Mouse (Mus musculus) CH12.LX (cell line): ENCODE measurements around the gene Zfp637. TPM values are rescaled to one million over a fixed set of nuclear protein-coding genes. Genes with fewer than 3 reads are reported as not detected.

Experiments
- DNase-seq: peaks from one replicate; pipeline ENCODE4 v3.0.0-alpha.2; 2013; ENCODE audit errors: extremely low read depth
- H3K27ac ChIP-seq: 2 replicates; pipeline ENCODE4 v1.5.1; 2012; ENCODE audit warnings: low read depth, mild to moderate bottlenecking, control low read depth, moderate library complexity; ENCODE audit not compliant: insufficient read depth
- H3K27me3 ChIP-seq: replicated peaks from 2 replicates; pipeline ENCODE3; 2012; ENCODE audit warnings: inconsistent platforms
- H3K36me3 ChIP-seq, 2 experiments: replicated peaks in 1 of 2; 2 replicates each; pipeline versions ENCODE3 to v1.6.1; 2012; ENCODE audit warnings: inconsistent platforms in 1 of 2, low read length in 1 of 2, mild to moderate bottlenecking in 1 of 2, mixed read lengths in 1 of 2, moderate library complexity in 1 of 2; ENCODE audit not compliant: control insufficient read depth in 1 of 2, insufficient read depth in 1 of 2
- H3K4me1 ChIP-seq, 2 experiments: 2 replicates each; pipeline ENCODE4 v1.6.1; 2012; ENCODE audit warnings: inconsistent platforms in 1 of 2, moderate library complexity in 1 of 2; ENCODE audit not compliant: insufficient read depth in 2 of 2, control insufficient read depth in 1 of 2
- H3K4me2 ChIP-seq: 2 replicates; pipeline ENCODE4 v1.6.1; 2012; ENCODE audit warnings: low read depth, mild to moderate bottlenecking, control low read depth; ENCODE audit not compliant: poor library complexity, insufficient read depth, severe bottlenecking
- H3K4me3 ChIP-seq, 3 experiments: fragments of 150-350 bp in 1 of 3; sonication (generic) in 1 of 3; replicated peaks in 1 of 3; 2 replicates each; pipeline versions ENCODE3 to v1.5.1; 2011 to 2012; ENCODE audit warnings: low read depth in 2 of 3, low read length in 2 of 3, mild to moderate bottlenecking in 2 of 3, moderate library complexity in 2 of 3, control low read depth in 1 of 3, improper control_type of control experiment in 1 of 3, inconsistent platforms in 1 of 3, mixed read lengths in 1 of 3; ENCODE audit not compliant: poor library complexity in 1 of 3
- H3K79me2 ChIP-seq: replicated peaks from 2 replicates; pipeline ENCODE4 v1.6.1; 2012; ENCODE audit warnings: mild to moderate bottlenecking, moderate library complexity; ENCODE audit not compliant: control insufficient read depth, poor library complexity, insufficient read depth, severe bottlenecking; ENCODE audit errors: extremely low read depth
- H3K9ac ChIP-seq: 2 replicates; pipeline ENCODE4 v1.6.1; 2012; ENCODE audit warnings: low read depth, mild to moderate bottlenecking, control low read depth, moderate library complexity; ENCODE audit not compliant: insufficient read depth
- H3K9me3 ChIP-seq: replicated peaks from 2 replicates; pipeline ENCODE3; 2012; ENCODE audit warnings: low read length, inconsistent platforms, mixed read lengths
- CHD1 ChIP-seq: IDR thresholded peaks from 2 replicates; pipeline ENCODE4 v1.6.1; 2012; ENCODE audit warnings: low read depth, low read length, improper control_type of control experiment, inconsistent platforms
- CHD2 ChIP-seq: IDR thresholded peaks from 2 replicates; pipeline ENCODE4 v1.6.1; 2011; ENCODE audit warnings: low read length, improper control_type of control experiment
- CTCF ChIP-seq, 2 experiments: IDR thresholded peaks in 1 of 2; conservative IDR thresholded peaks in 1 of 2; 2 replicates each; pipeline ENCODE4 v1.5.1; 2011 to 2012; ENCODE audit warnings: low read depth in 2 of 2, low read length in 2 of 2, improper control_type of control experiment in 1 of 2, inconsistent platforms in 1 of 2, mild to moderate bottlenecking in 1 of 2, moderate library complexity in 1 of 2
- E2F4 ChIP-seq: IDR thresholded peaks from 2 replicates; pipeline ENCODE4 v1.6.1; 2011; ENCODE audit warnings: low read depth, low read length, improper control_type of control experiment; ENCODE audit not compliant: insufficient replicate concordance
- ELF1 ChIP-seq: IDR thresholded peaks from 2 replicates; pipeline ENCODE4 v1.6.1; 2014; ENCODE audit warnings: low read depth, mild to moderate bottlenecking, inconsistent platforms, low read length, improper control_type of control experiment
- EP300 ChIP-seq: IDR thresholded peaks from 2 replicates; pipeline ENCODE4 v1.6.1; 2011; ENCODE audit warnings: low read length, improper control_type of control experiment
- GABPA ChIP-seq: IDR thresholded peaks from 2 replicates; pipeline ENCODE4 v1.6.1; 2012; ENCODE audit warnings: low read depth, low read length, improper control_type of control experiment, inconsistent platforms; ENCODE audit not compliant: insufficient replicate concordance
- HCFC1 ChIP-seq: IDR thresholded peaks from 2 replicates; pipeline ENCODE4 v1.6.1; 2012; ENCODE audit warnings: low read depth, mild to moderate bottlenecking, inconsistent platforms, low read length, improper control_type of control experiment
- KAT2A ChIP-seq: IDR thresholded peaks from 2 replicates; pipeline ENCODE4 v1.6.1; 2012; ENCODE audit warnings: low read length, improper control_type of control experiment, inconsistent platforms; ENCODE audit not compliant: insufficient replicate concordance
- MAX ChIP-seq: IDR thresholded peaks from 2 replicates; pipeline ENCODE4 v1.6.1; 2011; ENCODE audit warnings: low read length, improper control_type of control experiment
- MAZ ChIP-seq: IDR thresholded peaks from 2 replicates; pipeline ENCODE4 v1.6.1; 2012; ENCODE audit warnings: low read depth, mild to moderate bottlenecking, inconsistent platforms, low read length, improper control_type of control experiment, moderate library complexity
- MXI1 ChIP-seq: IDR thresholded peaks from 2 replicates; pipeline ENCODE4 v1.6.1; 2011; ENCODE audit warnings: mild to moderate bottlenecking, low read depth, low read length, improper control_type of control experiment
- NELFE ChIP-seq: IDR thresholded peaks from 2 replicates; pipeline ENCODE4 v1.6.1; 2011; ENCODE audit warnings: low read depth, low read length, improper control_type of control experiment
- NRF1 ChIP-seq: IDR thresholded peaks from 2 replicates; pipeline ENCODE4 v1.6.1; 2014; ENCODE audit warnings: low read depth, mild to moderate bottlenecking, inconsistent platforms, low read length, improper control_type of control experiment, moderate library complexity
- PAX5 ChIP-seq: IDR thresholded peaks from 2 replicates; pipeline ENCODE4 v1.6.1; 2012; ENCODE audit warnings: low read length, inconsistent platforms, mixed read lengths
- POLR2A ChIP-seq: IDR thresholded peaks from 2 replicates; pipeline ENCODE4 v1.6.1; 2011; ENCODE audit warnings: low read depth, mild to moderate bottlenecking, improper control_type of control experiment, low read length
- RAD21 ChIP-seq: IDR thresholded peaks from 2 replicates; pipeline ENCODE4 v1.6.1; 2011; ENCODE audit warnings: low read depth, mild to moderate bottlenecking, low read length, improper control_type of control experiment, moderate library complexity
- RCOR1 ChIP-seq: conservative IDR thresholded peaks from 2 replicates; pipeline ENCODE4 v1.6.1; 2012; ENCODE audit warnings: low read depth, mild to moderate bottlenecking, inconsistent platforms, low read length, improper control_type of control experiment
- SIN3A ChIP-seq: IDR thresholded peaks from 2 replicates; pipeline ENCODE4 v1.6.1; 2012; ENCODE audit warnings: low read length, improper control_type of control experiment, inconsistent platforms
- SMC3 ChIP-seq: IDR thresholded peaks from 2 replicates; pipeline ENCODE4 v1.6.1; 2011; ENCODE audit warnings: low read depth, low read length, improper control_type of control experiment
- TBP ChIP-seq: conservative IDR thresholded peaks from 2 replicates; pipeline ENCODE4 v1.6.1; 2011; ENCODE audit warnings: low read depth, low read length, improper control_type of control experiment
- TCF12 ChIP-seq: IDR thresholded peaks from 2 replicates; pipeline ENCODE4 v1.6.1; 2014; ENCODE audit warnings: low read depth, mild to moderate bottlenecking, inconsistent platforms, low read length, improper control_type of control experiment
- UBTF ChIP-seq: IDR thresholded peaks from 2 replicates; pipeline ENCODE4 v1.6.1; 2012; ENCODE audit warnings: low read depth, mild to moderate bottlenecking, inconsistent platforms, low read length, improper control_type of control experiment, moderate library complexity
- USF1 ChIP-seq: IDR thresholded peaks from 2 replicates; pipeline ENCODE4 v1.6.1; 2014; ENCODE audit warnings: low read depth, mild to moderate bottlenecking, inconsistent platforms, low read length, improper control_type of control experiment
- USF2 ChIP-seq: conservative IDR thresholded peaks from 2 replicates; pipeline ENCODE4 v1.6.1; 2011; ENCODE audit warnings: low read depth, low read length, improper control_type of control experiment
- ZMIZ1 ChIP-seq: IDR thresholded peaks from 2 replicates; pipeline ENCODE4 v1.6.1; 2012; ENCODE audit warnings: low read depth, mild to moderate bottlenecking, inconsistent platforms, low read length, improper control_type of control experiment
- dilution Hi-C: fragments of 300-500 bp; cut with MboI; formaldehyde crosslinking; loops from 2 replicates; pipeline ENCODE4 v1.14.3; 2020; ENCODE audit warnings: low sequenced_read_pairs; ENCODE audit not compliant: extremely low pct_unique_long_range_greater_than_20kb, extremely low pct_ligation_motif_present
- in situ Hi-C: fragments of 300-500 bp; cut with MboI; formaldehyde crosslinking; loops from 3 replicates; pipeline ENCODE4 v1.14.3; 2019; ENCODE audit warnings: low sequenced_read_pairs, low pct_ligation_motif_present, low pct_unique_long_range_greater_than_20kb, mixed read lengths
- polyA plus RNA-seq: library from polyadenylated mRNA; unstranded; fragments of >175 nt; gene quantifications from 2 replicates; pipeline ENCODE4 v1.2.1, GENCODE M21; 2012; ENCODE audit warnings: low read depth; ENCODE audit not compliant: insufficient read length
- total RNA-seq, 2 experiments: library from RNA; depleted of rRNA; stranded (reverse); fragments of 300-350 nt in 1 of 2; fragments of >200 nt in 1 of 2; gene quantifications; 2 replicates each; pipeline ENCODE4 v1.2.3; 2012 to 2014

Gene Zfp637
- total and polyA plus RNA-seq, 3 experiments = 12.5 to 19.7 (median 18.7) TPM

DNA sequence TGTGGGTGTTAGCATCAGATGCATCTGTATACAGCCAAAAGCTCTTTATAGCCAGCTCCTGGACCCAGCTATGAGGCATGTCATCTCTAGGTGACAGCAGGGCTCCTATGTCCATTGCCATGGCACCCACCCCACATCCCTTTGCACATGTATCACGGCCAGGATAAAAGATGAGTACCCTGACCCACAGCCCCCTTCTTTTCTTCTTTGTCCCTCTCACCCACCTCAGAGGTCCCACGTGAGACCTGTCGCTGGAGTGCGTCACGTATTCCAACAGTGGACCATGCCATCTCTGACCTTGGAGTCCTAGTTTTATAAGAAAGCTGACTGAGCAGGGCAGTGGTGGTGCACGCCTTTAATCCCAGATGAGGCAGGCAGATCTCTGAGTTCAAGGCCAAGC, 31.2 kb upstream of the Zfp637 start:
- DNase-seq = no peak
- no peak overlapping the region for H3K9ac ChIP-seq
- H3K27ac ChIP-seq = no peak overlapping the region
- H3K36me3 ChIP-seq = no peaks in the 10 kb centered on the region
- no peaks in the 10 kb centered on the region for H3K79me2 ChIP-seq
- dilution Hi-C loops = no loop called here
- H3K4me1 ChIP-seq = no peaks in the 10 kb centered on the region
- no peak overlapping the region for H3K4me3 ChIP-seq
- in situ Hi-C loops = no loop called here
- H3K27me3 ChIP-seq = peaks cover 45% of the 10 kb centered on the region
- no peaks in the 10 kb centered on the region for H3K9me3 ChIP-seq
- no peak overlapping the region for H3K4me2 ChIP-seq
- TF ChIP-seq EP300 = no peak
- TF ChIP-seq POLR2A = no peak
- TF ChIP-seq NRF1 = no peak
- TF ChIP-seq SMC3 = no peak
- TF ChIP-seq ELF1 = no peak
- TF ChIP-seq CTCF (conservative IDR thresholded peaks at IDR 0.05 in 1 of 2, IDR thresholded peaks at IDR 0.05 in 1 of 2; ENCODE audit: low read depth in 2 of 2, low read length in 2 of 2) = no peak
- no peak for TF ChIP-seq KAT2A
- TF ChIP-seq GABPA = no peak
- no peak for TF ChIP-seq MXI1
- TF ChIP-seq PAX5 = no peak
- TF ChIP-seq MAX = no peak

DNA sequence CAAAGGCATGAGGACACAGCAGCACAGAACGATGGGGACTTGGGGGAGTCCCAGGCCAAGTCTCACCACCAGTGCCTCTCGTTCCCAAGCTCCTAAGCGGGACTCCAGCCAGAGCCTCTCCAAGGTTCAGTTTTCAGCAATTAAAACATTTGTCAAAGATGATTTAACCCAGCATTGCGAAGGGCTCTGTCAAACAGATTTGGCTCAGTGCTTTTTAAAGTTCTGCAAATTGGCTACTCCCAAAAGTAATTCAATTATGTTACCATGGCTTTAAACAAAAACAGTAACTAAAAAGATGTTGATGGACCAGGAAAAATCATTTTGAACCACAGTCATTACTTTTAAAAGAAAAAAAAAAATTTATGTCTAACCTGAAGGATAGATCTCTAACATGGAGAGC, 30.3 kb upstream of the Zfp637 start:
- dilution Hi-C loops (no loop called here), in situ Hi-C loops (no loop called here)

GRCm38 (mm10) chr6:117811256-117811655, 29.7 kb upstream of the Zfp637 start:
- no peak overlapping the region for H3K27ac ChIP-seq
- no peaks in the 10 kb centered on the region for H3K9me3 ChIP-seq
- no peak for TF ChIP-seq MXI1
- no peak for TF ChIP-seq UBTF
- TF ChIP-seq MAX = no peak
- TF ChIP-seq CHD2 = no peak
- no peak for TF ChIP-seq USF1
- TF ChIP-seq TBP = no peak
- TF ChIP-seq TCF12 = no peak
- TF ChIP-seq SIN3A = no peak
- TF ChIP-seq SMC3 = no peak
- TF ChIP-seq HCFC1 = no peak
- TF ChIP-seq CHD1 = no peak
- TF ChIP-seq USF2 = no peak
- no peak for TF ChIP-seq NELFE
- TF ChIP-seq ZMIZ1 = no peak
- no peak for TF ChIP-seq EP300
- no peak for TF ChIP-seq MAZ
- no peak for TF ChIP-seq RCOR1
- TF ChIP-seq RAD21 = no peak
- no peak for TF ChIP-seq NRF1
- H3K79me2 ChIP-seq = no peaks in the 10 kb centered on the region
- in situ Hi-C loops = no loop called here
- no peak for DNase-seq
- dilution Hi-C loops = no loop called here
- peaks cover 50% of the 10 kb centered on the region for H3K27me3 ChIP-seq
- H3K9ac ChIP-seq = no peak overlapping the region
- no peak overlapping the region for H3K4me3 ChIP-seq
- H3K4me2 ChIP-seq = no peak overlapping the region
- H3K36me3 ChIP-seq = no peaks in the 10 kb centered on the region
- H3K4me1 ChIP-seq = no peaks in the 10 kb centered on the region

More for the DNA sequence above, 30.3 kb upstream of the Zfp637 start:
- H3K9ac ChIP-seq = no peak overlapping the region
- H3K27ac ChIP-seq = no peak overlapping the region
- DNase-seq = no peak
- H3K4me3 ChIP-seq = no peak overlapping the region
- TF ChIP-seq EP300 (no peak), E2F4 (no peak), USF2 (no peak), ELF1 (no peak), MXI1 (no peak)
- TF ChIP-seq, all 38 proteins: peak for 0
- Histone ChIP-seq H3K79me2 (no peaks in the 10 kb centered on the region), H3K4me2 (no peak overlapping the region), H3K36me3 (no peaks in the 10 kb centered on the region), H3K4me1 (no peaks in the 10 kb centered on the region), H3K27me3 (peaks cover 49% of the 10 kb centered on the region), H3K9me3 (no peaks in the 10 kb centered on the region)
